In the genomic region with DNA sequence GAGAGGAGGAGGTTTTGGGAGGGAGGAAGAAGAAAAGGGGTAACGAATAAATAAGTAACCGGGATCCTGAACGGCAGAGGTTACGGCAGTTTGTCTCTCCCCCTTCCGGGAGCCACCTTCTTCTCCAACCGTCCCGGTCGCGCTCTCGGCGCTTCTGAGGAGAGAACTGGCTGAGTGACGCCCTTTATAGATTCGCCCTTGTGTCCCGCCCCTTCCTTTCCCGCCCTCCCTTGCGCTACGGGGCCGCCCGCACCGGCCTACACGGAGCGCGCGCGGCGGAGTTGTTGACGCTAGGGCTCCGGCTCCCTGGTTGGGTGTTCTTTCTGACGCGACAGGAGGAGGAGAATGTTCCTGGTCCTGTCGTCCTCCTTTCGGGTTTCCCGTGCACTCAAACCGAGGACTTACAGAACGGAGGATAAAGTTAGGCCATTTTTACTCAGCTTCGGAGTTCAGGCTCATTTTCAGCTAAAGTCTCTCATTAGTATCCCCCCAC, we compare ENCODE assay signal across 8 mouse cellular contexts. TPM values are rescaled to one million over a fixed set of nuclear protein-coding genes. Genes with fewer than 3 reads are reported as not detected.
DNase-seq lines count a peak whose midpoint lies in the region; ATAC-seq and TF ChIP-seq lines count a peak whose summit lies in the region.

Gene Polr2a, minus strand, starts transcription at position 160 of the 493 bp plus-strand sequence.

- peak; percentile 87 for DNase-seq in ES-E14 (ENCODE audit: low read depth, low spot score)
- peak; percentile 98 for DNase-seq in cerebellum, adult 11-12 months
- peak; percentile 99 for DNase-seq in heart, postnatal 36 days
- DNase-seq in layer of hippocampus, adult 2 months (ENCODE audit: low spot score in 2 of 2): peak; percentile 97
- DNase-seq in lung, embryonic 14.5 days: peak; percentile 99
- peak; percentile 96 for DNase-seq in thymus, adult 2 months

- H3K4me2 ChIP-seq in forebrain, embryonic 16.5 days (ENCODE audit: low read length): peak within 1 kb of the TSS; percentile 81
- H3K4me2 ChIP-seq in lung, embryonic 14.5 days: peak within 1 kb of the TSS; percentile 88

- H3K36me3 ChIP-seq in ES-E14 (ENCODE audit: control insufficient read depth, insufficient read depth, low read length, poor library complexity, severe bottlenecking): peaks cover 2% of the 10 kb centered on the region
- no peaks in the 10 kb centered on the region for H3K36me3 ChIP-seq in forebrain, embryonic 16.5 days (ENCODE audit: control insufficient read depth, insufficient read depth)
- 0 out of 2 replicates have a peak, but pooled peaks cover 4% of the 10 kb centered on the region for H3K36me3 ChIP-seq in lung, embryonic 14.5 days (ENCODE audit: insufficient read depth)
- no peaks in the 10 kb centered on the region for H3K36me3 ChIP-seq in thymus, adult 2 months (ENCODE audit: control insufficient read depth, insufficient read depth, low read length)

- no peaks in the 10 kb centered on the region for H3K27me3 ChIP-seq in forebrain, embryonic 16.5 days (replicated peaks; ENCODE audit: control insufficient read depth, insufficient read depth, low read length)
- H3K27me3 ChIP-seq in lung, embryonic 14.5 days (ENCODE audit: insufficient read depth, low read length): no peaks in the 10 kb centered on the region
- no peaks in the 10 kb centered on the region for H3K27me3 ChIP-seq in thymus, adult 2 months (ENCODE audit: control insufficient read depth, insufficient read depth, low read length)

- ATAC-seq in forebrain, embryonic 16.5 days: peak; percentile 94
- peak; percentile 94 for ATAC-seq in lung, embryonic 14.5 days (ENCODE audit: insufficient read depth)

- intact Hi-C loops in heart, postnatal 36 days (cut with DNase I): loop anchor here (1.0 to 2.0 kb wide), 4 partner anchors 44 to 163 kb away; partner anchors contain the start of genes Eif5a, Kctd11 and Plscr3

- H3K27ac ChIP-seq in ES-E14 (ENCODE audit: insufficient read depth, low read depth, low read length, poor library complexity, severe bottlenecking): peak within 1 kb of the TSS; percentile 96
- peak within 1 kb of the TSS; percentile 99 for H3K27ac ChIP-seq in forebrain, embryonic 16.5 days (ENCODE audit: low read length)
- peak within 1 kb of the TSS; percentile 100 for H3K27ac ChIP-seq in layer of hippocampus, adult 2 months
- H3K27ac ChIP-seq in lung, embryonic 14.5 days (ENCODE audit: low read depth): peak within 1 kb of the TSS; percentile 99
- H3K27ac ChIP-seq in olfactory bulb, adult 2 months (ENCODE audit: insufficient read depth, low read depth, low read length): peak within 1 kb of the TSS; percentile 96
- H3K27ac ChIP-seq in thymus, adult 2 months (ENCODE audit: control insufficient read depth, insufficient read depth, low read length): peak within 1 kb of the TSS; percentile 93

- H3K9me3 ChIP-seq in ES-E14 (ENCODE audit: control insufficient read depth, insufficient read depth, low read depth, low read length): no peaks in the 10 kb centered on the region
- H3K9me3 ChIP-seq in forebrain, embryonic 16.5 days (ENCODE audit: control insufficient read depth, low read length): no peaks in the 10 kb centered on the region
- H3K9me3 ChIP-seq in lung, embryonic 14.5 days (ENCODE audit: low read depth, low read length): no peaks in the 10 kb centered on the region

- TF ChIP-seq POLR2A in olfactory bulb, adult 2 months (IDR thresholded peaks at IDR 0.05; ENCODE audit: insufficient read depth, low read depth, low read length): peak; percentile 100
- TF ChIP-seq POLR2A in thymus, adult 2 months (IDR thresholded peaks at IDR 0.05; ENCODE audit: control insufficient read depth, extremely low read depth, insufficient read depth, low read length, poor library complexity): peak; percentile 100

- H3K4me3 ChIP-seq in ES-E14 (ENCODE audit: insufficient read depth in 1 of 2, low read depth in 1 of 2, low read length in 2 of 2, poor library complexity in 1 of 2, severe bottlenecking in 1 of 2): peak within 1 kb of the TSS; percentile 83 to 85
- peak within 1 kb of the TSS; percentile 48 for H3K4me3 ChIP-seq in forebrain, embryonic 16.5 days (replicated peaks; ENCODE audit: low read length)
- peak within 1 kb of the TSS; percentile 67 for H3K4me3 ChIP-seq in layer of hippocampus, adult 2 months
- H3K4me3 ChIP-seq in lung, embryonic 14.5 days (ENCODE audit: low read depth, low read length): peak within 1 kb of the TSS; percentile 54
- peak within 1 kb of the TSS; percentile 52 for H3K4me3 ChIP-seq in olfactory bulb, adult 2 months (ENCODE audit: insufficient read depth, low read depth, low read length)
- peak within 1 kb of the TSS; percentile 69 for H3K4me3 ChIP-seq in thymus, adult 2 months (ENCODE audit: control insufficient read depth, insufficient read depth, low read length)

- peak within 1 kb of the TSS; percentile 96 for H3K9ac ChIP-seq in ES-E14 (ENCODE audit: insufficient read depth, low read depth, low read length, poor library complexity, severe bottlenecking)
- peak within 1 kb of the TSS; percentile 77 for H3K9ac ChIP-seq in forebrain, embryonic 16.5 days (replicated peaks; ENCODE audit: low read depth, low read length)
- peak within 1 kb of the TSS; percentile 84 for H3K9ac ChIP-seq in lung, embryonic 14.5 days

- in situ Hi-C loops in ES-E14 (cut with MboI; ENCODE audit: low sequenced_read_pairs in 2 of 2, unreplicated experiment in 2 of 2): no loop called here

- H3K4me1 ChIP-seq in ES-E14 (ENCODE audit: control insufficient read depth in 2 of 2, insufficient read depth in 2 of 2, low read length in 2 of 2, poor library complexity in 1 of 2): peaks cover 6 to 7% of the 10 kb centered on the region in 2 experiments; a peak in 3 of 4 replicates
- peaks cover 41% of the 10 kb centered on the region for H3K4me1 ChIP-seq in forebrain, embryonic 16.5 days (replicated peaks; ENCODE audit: control insufficient read depth, insufficient read depth, low read length)
- H3K4me1 ChIP-seq in lung, embryonic 14.5 days (ENCODE audit: insufficient read depth): peaks cover 20% of the 10 kb centered on the region
- H3K4me1 ChIP-seq in olfactory bulb, adult 2 months (ENCODE audit: control insufficient read depth, insufficient read depth, low read length): peaks cover 16% of the 10 kb centered on the region
- peaks cover 14% of the 10 kb centered on the region for H3K4me1 ChIP-seq in thymus, adult 2 months (replicated peaks; ENCODE audit: control insufficient read depth, insufficient read depth, low read length)

- under 1% methylated on average over 33 of the region's 36 CpGs for WGBS in forebrain, embryonic 16.5 days
- WGBS in lung, embryonic 14.5 days: 0% methylated on average over 36 of the region's 36 CpGs
- WGBS in olfactory bulb, adult 2 months: under 1% methylated on average over 36 of the region's 36 CpGs
- under 1% methylated on average over 36 of the region's 36 CpGs for WGBS in thymus, adult 2 months

- TF ChIP-seq CTCF in layer of hippocampus, adult 2 months (conservative IDR thresholded peaks at IDR 0.05): no peak
- no peak for TF ChIP-seq CTCF in lung, embryonic 14.5 days (IDR thresholded peaks at IDR 0.05; ENCODE audit: low read depth)
- TF ChIP-seq CTCF in olfactory bulb, adult 2 months (IDR thresholded peaks at IDR 0.05; ENCODE audit: insufficient read depth, low read depth, low read length): no peak
- peak; percentile 18; the same call in 1 of the 2 replicates for TF ChIP-seq CTCF in thymus, adult 2 months (IDR thresholded peaks at IDR 0.05; ENCODE audit: borderline replicate concordance, control insufficient read depth, extremely low read depth, insufficient read depth, low read length, poor library complexity)

TF ChIP-seq in ES-E14, 5 proteins besides CTCF, POLR2A, EP300 and RAD21:
- TF ChIP-seq ZNF384 (IDR thresholded peaks at IDR 0.05; ENCODE audit: low read depth, low read length) (no peak), MAFK (IDR thresholded peaks at IDR 0.05; ENCODE audit: insufficient read depth, low read depth, low read length) (no peak), CHD2 (IDR thresholded peaks at IDR 0.05; ENCODE audit: low read depth, low read length) (peak; percentile 14; the same call in 1 of the 2 replicates), ZC3H11A (IDR thresholded peaks at IDR 0.05; ENCODE audit: borderline replicate concordance, low read depth, low read length) (no peak), HCFC1 (IDR thresholded peaks at IDR 0.05; ENCODE audit: borderline replicate concordance, insufficient read depth, low read length) (peak; percentile 80; the same call in 1 of the 2 replicates)

RNA-seq across cellular contexts. Expression of gene Polr2a, which starts in this region (rescaled TPM):
- total RNA-seq in ES-E14 (2012; rRNA removed): 71.9 and 74.2 TPM in 2 replicates
- 16.4 and 18.1 TPM in 2 replicates for polyA plus RNA-seq in forebrain, embryonic 16.5 days (2015; fragmentation: Nextera tagmentation; extraction: Ambion mirVana)
- 10 to 100 TPM; 30.1 to 35.4 TPM for total RNA-seq in heart, postnatal 36 days (2021)
- 10 to 100 TPM; 64.6 to 65.4 TPM for total RNA-seq in layer of hippocampus, adult 2 months (2021)
- polyA plus RNA-seq in lung, embryonic 14.5 days (2014; fragmentation: Nextera tagmentation; extraction: Ambion mirVana): 50.4 and 50.5 TPM in 2 replicates
- 105 TPM in 2 replicates for polyA plus RNA-seq in olfactory bulb, adult 2 months (2012; ENCODE audit: insufficient read depth, insufficient read length, low replicate concordance, missing spikeins)
- polyA plus RNA-seq in thymus, adult 2 months (2012; rRNA removed): 113 and 125 TPM in 2 replicates

Comparison
In these comparisons a context has a peak if more than half of its experiments do, and no peak if none do; other contexts are left out.
1. Peak in every context shown above with its lines: DNase-seq, ATAC-seq, H3K4me3 ChIP-seq and H3K27ac ChIP-seq.